Mouse (Mus musculus) lung, embryonic 15.5 days (tissue): Measurements from ENCODE around the gene Gng7. TPM values are rescaled to one million over a fixed set of nuclear protein-coding genes. Genes with fewer than 3 reads are reported as not detected.

Experiments
- ATAC-seq: fragments of 200-750 bp; cut with Nextera tagmentation; 2 replicates; pipeline ENCODE4 v1.8.0; 2017; ENCODE audit warnings: moderate number of reproducible peaks, borderline replicate concordance; ENCODE audit not compliant: low FRiP score, low TSS enrichment; ENCODE audit errors: extremely low read depth
- H3K27ac ChIP-seq: fragments of 300-500 bp; sonication (generic); 2 replicates; pipeline ENCODE4 v1.5.1; 2015; ENCODE audit warnings: moderate library complexity, mild to moderate bottlenecking, inconsistent platforms
- H3K27me3 ChIP-seq: fragments of 300-500 bp; sonication (generic); 2 replicates; pipeline ENCODE4 v1.6.1; 2015; ENCODE audit warnings: inconsistent platforms
- H3K36me3 ChIP-seq: fragments of 300-500 bp; sonication (generic); 2 replicates; pipeline ENCODE4 v1.6.1; 2015; ENCODE audit warnings: inconsistent platforms
- H3K4me1 ChIP-seq: fragments of 300-500 bp; sonication (generic); 2 replicates; pipeline ENCODE4 v1.6.1; 2015; ENCODE audit warnings: inconsistent platforms
- H3K4me2 ChIP-seq: fragments of 300-500 bp; sonication (generic); 2 replicates; pipeline ENCODE4 v1.6.1; 2015; ENCODE audit warnings: inconsistent platforms, mild to moderate bottlenecking, moderate library complexity
- H3K4me3 ChIP-seq: fragments of 300-500 bp; sonication (generic); 2 replicates; pipeline ENCODE4 v1.5.1; 2015; ENCODE audit warnings: mild to moderate bottlenecking, inconsistent platforms
- H3K9ac ChIP-seq: fragments of 300-500 bp; sonication (generic); 2 replicates; pipeline ENCODE4 v1.6.1; 2015; ENCODE audit warnings: inconsistent platforms
- H3K9me3 ChIP-seq: fragments of 300-500 bp; sonication (generic); 2 replicates; pipeline ENCODE4 v1.6.1; 2016; ENCODE audit warnings: inconsistent platforms
- WGBS: fragments of 180-500 bp; shearing (Covaris S2); methylation state at CpG from one replicate; pipeline ENCODE4 v1.1.7; 2015; 5-methylcytosine and 5-hydroxymethylcytosine counted together
- polyA plus RNA-seq: library from polyadenylated mRNA; unstranded; fragments of >200 nt; fragmentation: Nextera tagmentation; extraction: Ambion mirVana; gene quantifications from 2 replicates; pipeline ENCODE4 v1.2.1, GENCODE M21; 2015

Gng7 gene
- polyA plus RNA-seq, 1 experiment from 2014 or later = 6.6 TPM

GRCm38 (mm10) chr10:81024346-81024937 is 9.7 kb upstream of the Gng7 start:
- H3K9ac ChIP-seq = no peak overlapping the region
- H3K4me1 ChIP-seq = peaks cover 5% of the 10 kb centered on the region
- H3K9me3 ChIP-seq = no peaks in the 10 kb centered on the region
- H3K4me3 ChIP-seq = no peak overlapping the region
- no peaks in the 10 kb centered on the region for H3K36me3 ChIP-seq
- 69% methylated on average over 5 of the region's 5 CpGs for WGBS
- H3K27ac ChIP-seq = no peak overlapping the region
- peaks cover 52% of the 10 kb centered on the region for H3K27me3 ChIP-seq
- no peak overlapping the region for H3K4me2 ChIP-seq
- ATAC-seq = no peak

GRCm38 (mm10) chr10:81022744-81023143 is 8.0 kb upstream of the Gng7 start:
- Histone ChIP-seq H3K27ac (no peak overlapping the region), H3K9me3 (no peaks in the 10 kb centered on the region), H3K9ac (no peak overlapping the region), H3K4me3 (no peak overlapping the region), H3K27me3 (peaks cover 52% of the 10 kb centered on the region), H3K4me2 (no peak overlapping the region), H3K36me3 (no peaks in the 10 kb centered on the region), H3K4me1 (peaks cover 5% of the 10 kb centered on the region)
- 51% methylated on average over 8 of the region's 8 CpGs for WGBS
- no peak for ATAC-seq

GRCm38 (mm10) chr10:81021547-81022110 is 6.9 kb upstream of the Gng7 start:
- H3K9me3 ChIP-seq = no peaks in the 10 kb centered on the region
- no peaks in the 10 kb centered on the region for H3K36me3 ChIP-seq
- peaks cover 5% of the 10 kb centered on the region for H3K4me1 ChIP-seq
- H3K4me2 ChIP-seq = no peak overlapping the region
- no peak for ATAC-seq
- H3K9ac ChIP-seq = no peak overlapping the region
- no peak overlapping the region for H3K4me3 ChIP-seq
- WGBS = 8% methylated on average over 25 of the region's 26 CpGs
- H3K27me3 ChIP-seq = peaks cover 52% of the 10 kb centered on the region
- no peak overlapping the region for H3K27ac ChIP-seq

- WGBS = 41% methylated on average over 2 of the region's 2 CpGs
- Histone ChIP-seq H3K9ac (no peak overlapping the region), H3K4me3 (no peak overlapping the region), H3K36me3 (no peaks in the 10 kb centered on the region), H3K27me3 (peaks cover 40% of the 10 kb centered on the region), H3K4me2 (no peak overlapping the region), H3K4me1 (peaks cover 5% of the 10 kb centered on the region), H3K27ac (no peak overlapping the region), H3K9me3 (no peaks in the 10 kb centered on the region)
- ATAC-seq = no peak
These were observed 5.5 kb upstream of the Gng7 start for GRCm38 (mm10) chr10:81020207-81020606.

GRCm38 (mm10) chr10:81019687-81020086 is 4.9 kb upstream of the Gng7 start:
- WGBS = 66% methylated on average over 6 of the region's 6 CpGs
- Histone ChIP-seq H3K4me2 (no peak overlapping the region), H3K27me3 (peaks cover 35% of the 10 kb centered on the region), H3K36me3 (no peaks in the 10 kb centered on the region), H3K4me3 (no peak overlapping the region), H3K27ac (no peak overlapping the region), H3K9ac (no peak overlapping the region), H3K9me3 (no peaks in the 10 kb centered on the region), H3K4me1 (0 out of 2 replicates have a peak, but pooled peaks cover 4% of the 10 kb centered on the region)
- ATAC-seq = no peak

- H3K9ac ChIP-seq = no peak overlapping the region
- WGBS = 36% methylated on average over 10 of the region's 10 CpGs
- H3K4me1 ChIP-seq = 0 out of 2 replicates have a peak, but pooled peaks cover 4% of the 10 kb centered on the region
- ATAC-seq = no peak
- H3K4me3 ChIP-seq = no peak overlapping the region
- H3K36me3 ChIP-seq = no peaks in the 10 kb centered on the region
- H3K27me3 ChIP-seq = peaks cover 23% of the 10 kb centered on the region
- H3K4me2 ChIP-seq = no peak overlapping the region
- no peak overlapping the region for H3K27ac ChIP-seq
- H3K9me3 ChIP-seq = no peaks in the 10 kb centered on the region
These were observed 3.6 kb upstream of the Gng7 start for GRCm38 (mm10) chr10:81018326-81018725.

- H3K4me1 ChIP-seq = 0 out of 2 replicates have a peak, but pooled peaks cover 4% of the 10 kb centered on the region
These were observed 1.9 kb upstream of the Gng7 start for GRCm38 (mm10) chr10:81016645-81017044.

GRCm38 (mm10) chr10:81015666-81016065 is 921 bp upstream of the Gng7 start:
- Histone ChIP-seq H3K27me3 (no peaks in the 10 kb centered on the region), H3K27ac (no peak overlapping the region), H3K4me1 (0 out of 2 replicates have a peak, but pooled peaks cover 4% of the 10 kb centered on the region), H3K9ac (no peak overlapping the region), H3K36me3 (no peaks in the 10 kb centered on the region), H3K4me3 (no peak overlapping the region), H3K4me2 (no peak overlapping the region), H3K9me3 (no peaks in the 10 kb centered on the region)
- no peak for ATAC-seq
- 80% methylated on average over 2 of the region's 2 CpGs for WGBS

More at GRCm38 (mm10) chr10:81016645-81017044, 1.9 kb upstream of the Gng7 start:
- Histone ChIP-seq H3K36me3 (no peaks in the 10 kb centered on the region), H3K9ac (no peak overlapping the region), H3K27ac (no peak overlapping the region), H3K27me3 (peaks cover 7% of the 10 kb centered on the region; the same call in 1 of the 2 replicates), H3K4me2 (no peak overlapping the region), H3K4me3 (no peak overlapping the region), H3K9me3 (no peaks in the 10 kb centered on the region)
- ATAC-seq = no peak
- 7% methylated on average over 7 of the region's 7 CpGs for WGBS

GRCm38 (mm10) chr10:81010851-81011250 is 3.9 kb downstream of the Gng7 start:
- ATAC-seq = no peak
- Histone ChIP-seq H3K4me3 (no peak overlapping the region), H3K27ac (no peak overlapping the region), H3K36me3 (no peaks in the 10 kb centered on the region), H3K9me3 (no peaks in the 10 kb centered on the region), H3K9ac (no peak overlapping the region), H3K27me3 (no peaks in the 10 kb centered on the region), H3K4me2 (no peak overlapping the region), H3K4me1 (0 out of 2 replicates have a peak, but pooled peaks cover 4% of the 10 kb centered on the region)
- 46% methylated on average over 6 of the region's 6 CpGs for WGBS

GRCm38 (mm10) chr10:81007240-81007639 is 7.5 kb downstream of the Gng7 start:
- Histone ChIP-seq H3K4me3 (no peak overlapping the region), H3K9me3 (no peaks in the 10 kb centered on the region), H3K4me1 (no peaks in the 10 kb centered on the region), H3K27me3 (no peaks in the 10 kb centered on the region), H3K4me2 (no peak overlapping the region), H3K36me3 (no peaks in the 10 kb centered on the region), H3K9ac (no peak overlapping the region), H3K27ac (no peak overlapping the region)
- ATAC-seq = no peak
- WGBS = 34% methylated on average over 7 of the region's 7 CpGs

- Histone ChIP-seq H3K4me3 (no peak overlapping the region), H3K27me3 (no peaks in the 10 kb centered on the region), H3K9me3 (no peaks in the 10 kb centered on the region), H3K36me3 (no peaks in the 10 kb centered on the region), H3K4me1 (no peaks in the 10 kb centered on the region), H3K27ac (no peak overlapping the region), H3K9ac (no peak overlapping the region), H3K4me2 (no peak overlapping the region)
- no peak for ATAC-seq
- WGBS = 88% methylated on average over 7 of the region's 7 CpGs
These were observed 8.6 kb downstream of the Gng7 start for GRCm38 (mm10) chr10:81006005-81006677.

- Histone ChIP-seq H3K36me3 (no peaks in the 10 kb centered on the region), H3K4me3 (no peak overlapping the region), H3K27me3 (peaks cover 24% of the 10 kb centered on the region), H3K27ac (no peak overlapping the region), H3K9me3 (no peaks in the 10 kb centered on the region), H3K9ac (no peak overlapping the region), H3K4me1 (peaks cover 9% of the 10 kb centered on the region), H3K4me2 (no peak overlapping the region)
- 48% methylated on average over 10 of the region's 10 CpGs for WGBS
- ATAC-seq = no peak
These were observed 13.6 kb downstream of the Gng7 start for GRCm38 (mm10) chr10:81001161-81001560.
